Mouse (Mus musculus) neural tube, embryonic 15.5 days (tissue): ENCODE data around the gene Cyp11a1. TPM values are rescaled to one million over a fixed set of nuclear protein-coding genes. Genes with fewer than 3 reads are reported as not detected.

ENCODE experiments used
- ATAC-seq: fragments of 200-750 bp; cut with Nextera tagmentation; 2 replicates; pipeline ENCODE4 v1.8.0; 2017; ENCODE audit warnings: mild to moderate bottlenecking, moderate TSS enrichment, moderate library complexity; ENCODE audit not compliant: low FRiP score
- H3K27ac ChIP-seq: fragments of 300-500 bp; sonication (generic); replicated peaks from 2 replicates; pipeline ENCODE4 v1.5.1; 2015; ENCODE audit warnings: mild to moderate bottlenecking, inconsistent platforms
- H3K27me3 ChIP-seq: fragments of 300-500 bp; sonication (generic); replicated peaks from 2 replicates; pipeline ENCODE4 v1.6.1; 2015; ENCODE audit warnings: inconsistent platforms
- H3K36me3 ChIP-seq: fragments of 300-500 bp; sonication (generic); 2 replicates; pipeline ENCODE4 v1.6.1; 2015; ENCODE audit warnings: inconsistent platforms
- H3K4me1 ChIP-seq: fragments of 300-500 bp; sonication (generic); 2 replicates; pipeline ENCODE4 v1.6.1; 2015; ENCODE audit warnings: inconsistent platforms
- H3K4me2 ChIP-seq: fragments of 300-500 bp; sonication (generic); 2 replicates; pipeline ENCODE4 v1.6.1; 2015; ENCODE audit warnings: inconsistent platforms, mild to moderate bottlenecking, moderate library complexity
- H3K4me3 ChIP-seq: fragments of 300-500 bp; sonication (generic); replicated peaks from 2 replicates; pipeline ENCODE4 v1.5.1; 2015; ENCODE audit warnings: mild to moderate bottlenecking, inconsistent platforms
- H3K9ac ChIP-seq: fragments of 300-500 bp; sonication (generic); replicated peaks from 2 replicates; pipeline ENCODE4 v1.6.1; 2015; ENCODE audit warnings: mild to moderate bottlenecking, inconsistent platforms
- H3K9me3 ChIP-seq: fragments of 300-500 bp; sonication (generic); replicated peaks from 2 replicates; pipeline ENCODE4 v1.6.1; 2016; ENCODE audit warnings: inconsistent platforms
- WGBS: fragments of 180-500 bp; shearing (Covaris S2); methylation state at CpG from one replicate; pipeline ENCODE4 v1.1.7; 2015; ENCODE audit warnings: mixed read lengths; 5-methylcytosine and 5-hydroxymethylcytosine counted together
- polyA plus RNA-seq: library from polyadenylated mRNA; unstranded; fragments of >200 nt; fragmentation: Nextera tagmentation; extraction: Ambion mirVana; gene quantifications from 2 replicates; pipeline ENCODE4 v1.2.1, GENCODE M21; 2015

Cyp11a1 gene
- polyA plus RNA-seq, 1 experiment from 2014 or later = 1.9 TPM

- ATAC-seq = no peak
- Histone ChIP-seq H3K4me1 (peaks cover 28% of the 10 kb centered on the region), H3K4me3 (no peak overlapping the region), H3K9ac (no peak overlapping the region), H3K4me2 (no peak overlapping the region), H3K27me3 (0 out of 2 replicates have a peak, but pooled peaks cover 8% of the 10 kb centered on the region), H3K36me3 (no peaks in the 10 kb centered on the region), H3K9me3 (no peaks in the 10 kb centered on the region), H3K27ac (0 out of 2 replicates have a peak overlapping the region, but pooled peaks have one; percentile 11)
- 79% methylated on average over 6 of the region's 6 CpGs for WGBS
Observed at GRCm38 (mm10) chr9:58066731-58067095, 60.5 kb downstream of the Cyp11a1 start.

DNA sequence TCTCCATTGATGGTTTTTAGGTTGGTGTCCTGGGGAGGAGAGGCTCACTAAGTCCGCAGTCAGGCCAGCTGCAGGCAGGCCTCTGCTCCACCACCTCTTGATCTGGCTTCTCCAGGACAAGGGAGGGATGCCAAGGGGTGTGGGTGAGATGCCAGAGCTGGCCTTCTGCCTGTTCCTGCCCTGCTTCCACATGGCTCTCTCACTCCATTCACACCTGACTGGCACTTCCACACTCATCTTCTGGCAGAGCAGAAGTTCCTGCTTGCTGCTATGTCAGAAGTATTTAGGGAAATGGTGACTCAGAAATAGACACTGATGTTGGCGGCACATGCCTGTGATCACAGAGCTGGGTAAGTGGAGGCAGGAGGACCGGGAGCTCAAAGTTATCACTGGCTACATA is 61.3 kb downstream of the Cyp11a1 start:
- peaks cover 28% of the 10 kb centered on the region for H3K4me1 ChIP-seq
- ATAC-seq = no peak

DNA sequence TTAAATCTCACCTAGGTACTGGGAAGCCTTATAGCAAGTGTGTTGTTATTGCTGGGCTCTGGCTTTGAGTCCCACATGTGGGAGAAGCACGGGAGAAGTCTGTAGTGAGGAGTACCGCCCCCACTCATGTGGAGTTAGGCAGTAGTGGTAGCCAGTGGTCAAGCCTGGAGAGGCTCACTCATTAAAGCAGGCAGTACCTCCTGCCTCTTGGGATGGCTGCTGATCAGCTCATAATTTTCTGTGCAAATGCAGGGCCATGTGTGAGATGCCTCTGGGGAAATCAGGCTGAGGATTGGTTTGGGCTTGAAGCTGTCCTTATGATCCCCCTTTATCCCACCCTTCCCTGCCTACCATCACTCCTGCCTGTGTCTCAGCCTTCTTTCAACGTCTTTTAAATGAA is 68.3 kb downstream of the Cyp11a1 start:
- Histone ChIP-seq H3K9ac (no peak overlapping the region), H3K36me3 (no peaks in the 10 kb centered on the region), H3K4me2 (no peak overlapping the region), H3K27ac (no peak overlapping the region), H3K4me3 (no peak overlapping the region), H3K27me3 (peaks cover 9% of the 10 kb centered on the region), H3K9me3 (no peaks in the 10 kb centered on the region), H3K4me1 (peaks cover 4% of the 10 kb centered on the region; the same call in 1 of the 2 replicates)
- WGBS = 53% methylated on average over 3 of the region's 3 CpGs
- no peak for ATAC-seq

More for the DNA sequence above, 61.3 kb downstream of the Cyp11a1 start:
- Histone ChIP-seq H3K4me2 (no peak overlapping the region), H3K27ac (no peak overlapping the region), H3K27me3 (0 out of 2 replicates have a peak, but pooled peaks cover 8% of the 10 kb centered on the region), H3K9me3 (no peaks in the 10 kb centered on the region), H3K4me3 (no peak overlapping the region), H3K36me3 (no peaks in the 10 kb centered on the region), H3K9ac (no peak overlapping the region)
- WGBS = 90% methylated on average over 3 of the region's 3 CpGs

Other genes with a start within 250 kb of the Cyp11a1 start
- 63.6 and 65.7 TPM in 2 replicates for gene Clk3, start 240.6 kb upstream of the Cyp11a1 start, polyA plus RNA-seq
- 6.7 and 8.9 TPM in 2 replicates for gene Arid3b, start 169.6 kb upstream of the Cyp11a1 start, polyA plus RNA-seq
- gene Ubl7, start 95.4 kb upstream of the Cyp11a1 start, polyA plus RNA-seq = 158 and 175 TPM in 2 replicates
- gene Sema7a, start 66.3 kb upstream of the Cyp11a1 start, polyA plus RNA-seq = 2.0 and 2.9 TPM in 2 replicates
- 20.6 and 21.5 TPM in 2 replicates for gene Stra6, start 57.4 kb downstream of the Cyp11a1 start, polyA plus RNA-seq
- gene Ccdc33, start 112.4 kb downstream of the Cyp11a1 start, polyA plus RNA-seq = 0.13 and 0.15 TPM in 2 replicates
- 52.3 and 54.2 TPM in 2 replicates for gene Islr, start 197.9 kb downstream of the Cyp11a1 start, polyA plus RNA-seq
- gene Islr2, start 197.9 kb downstream of the Cyp11a1 start, polyA plus RNA-seq = 8.5 and 11.5 TPM in 2 replicates
- gene Pml, start 243.4 kb downstream of the Cyp11a1 start, polyA plus RNA-seq = 3.9 and 8.6 TPM in 2 replicates
- gene Stoml1, start 246.8 kb downstream of the Cyp11a1 start, polyA plus RNA-seq = 121 and 136 TPM in 2 replicates